Comparison of ENCODE assay signal across 8 mouse cellular contexts in the genomic region with DNA sequence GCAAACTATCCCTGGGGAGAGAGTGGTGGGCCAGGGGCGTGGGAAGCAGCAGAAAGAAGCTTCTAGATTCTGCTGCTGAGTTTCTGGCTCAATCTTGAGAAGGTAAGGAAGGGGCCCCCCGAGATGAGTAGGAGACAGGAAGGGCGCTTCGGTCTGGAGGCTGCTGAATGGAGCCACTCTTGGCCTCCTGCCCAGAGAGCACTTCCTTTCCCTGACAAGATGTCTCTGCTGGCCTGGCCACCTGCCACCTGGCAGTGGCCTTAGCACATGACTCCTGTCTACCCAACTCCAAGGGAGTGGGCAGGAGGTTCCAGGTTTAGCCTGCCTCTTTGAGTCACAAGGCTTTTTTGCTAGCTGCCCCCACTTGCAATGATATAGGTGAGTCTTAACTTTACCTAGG. TPM values are rescaled to one million over a fixed set of nuclear protein-coding genes. Genes with fewer than 3 reads are reported as not detected.
DNase-seq lines count a peak whose midpoint lies in the region; ATAC-seq lines count a peak whose summit lies in the region.

No protein-coding gene starts in this region.

- H3K27me3 ChIP-seq in lung, embryonic 15.5 days: no peaks in the 10 kb centered on the region

- H3K9ac ChIP-seq in lung, embryonic 15.5 days: no peak overlapping the region

- peak overlapping the region; percentile 51 for H3K27ac ChIP-seq in lung, embryonic 15.5 days

- no peaks in the 10 kb centered on the region for H3K36me3 ChIP-seq in lung, embryonic 15.5 days

- no peaks in the 10 kb centered on the region for H3K9me3 ChIP-seq in lung, embryonic 15.5 days

- intact Hi-C loops in heart, postnatal 25 days (cut with DNase I): loop anchor here (5.0 kb wide), 1 partner anchor 35 kb away; a partner anchor contains a TSS

- peak overlapping the region; percentile 21; the same call in 1 of the 2 replicates for H3K4me2 ChIP-seq in lung, embryonic 15.5 days

- peak; percentile 82 for DNase-seq in adrenal gland, adult 8-10 months
- peak; percentile 79 to 88 for DNase-seq in frontal cortex, postnatal 10 days (ENCODE audit: low spot score in 2 of 2)
- peak; percentile 85 for DNase-seq in heart, postnatal 25 days (ENCODE audit: low spot score)
- DNase-seq in layer of hippocampus, adult 9-10 months (ENCODE audit: low spot score): peak; percentile 49
- DNase-seq in right cerebral cortex, postnatal 36 days (ENCODE audit: low spot score in 2 of 2): peak; percentile 73 to 84
- DNase-seq in natural killer cell, adult 2 months (ENCODE audit: low spot score in 2 of 2): no peak

- H3K4me1 ChIP-seq in lung, embryonic 15.5 days: peaks cover 48% of the 10 kb centered on the region

- 11% methylated on average over 4 of the region's 4 CpGs for WGBS in lung, embryonic 15.5 days

- ATAC-seq in CD4-positive, CD25-positive, alpha-beta regulatory T cell, adult 4 months: peak; percentile 79
- ATAC-seq in lung, embryonic 15.5 days (ENCODE audit: borderline replicate concordance, extremely low read depth, low FRiP score, low TSS enrichment): peak; percentile 62

- no peak overlapping the region for H3K4me3 ChIP-seq in lung, embryonic 15.5 days

RNA-seq across cellular contexts. Expression of a gene that starts 35.1 kb away (rescaled TPM):
- not detected for polyA plus RNA-seq in CD4-positive, CD25-positive, alpha-beta regulatory T cell, adult 4 months (2017; shearing (Covaris generic))
- 1 to 10 TPM; 5.8 to 9.4 (median 7.5) TPM for total RNA-seq in adrenal gland, adult 8-10 months (2022)
- total RNA-seq in heart, postnatal 25 days (2021): 1 to 10 TPM; 5.6 to 6.8 TPM
- polyA plus RNA-seq in lung, embryonic 15.5 days (2015; fragmentation: Nextera tagmentation; extraction: Ambion mirVana): 7.9 and 8.0 TPM in 2 replicates

RNA-seq across cellular contexts. Expression of a gene that starts 39.6 kb away (rescaled TPM):
- not detected for polyA plus RNA-seq in CD4-positive, CD25-positive, alpha-beta regulatory T cell, adult 4 months (2017; shearing (Covaris generic))
- total RNA-seq in adrenal gland, adult 8-10 months (2022): not detected
- total RNA-seq in heart, postnatal 25 days (2021): not detected
- polyA plus RNA-seq in lung, embryonic 15.5 days (2015; fragmentation: Nextera tagmentation; extraction: Ambion mirVana): not detected in 2 replicates

Comparison
In these comparisons a context has a peak if more than half of its experiments do, and no peak if none do; other contexts are left out.
1. DNase-seq: peak in adrenal gland, adult 8-10 months (single experiment), frontal cortex, postnatal 10 days (2 of 2), heart, postnatal 25 days (single experiment), layer of hippocampus, adult 9-10 months (single experiment) and right cerebral cortex, postnatal 36 days (2 of 2); none in natural killer cell, adult 2 months (0 of 2).